Mouse (Mus musculus) heart, postnatal 0 days (tissue): Measurements from ENCODE around the gene Clec1a.

ENCODE experiments used
- CTCF ChIP-seq: IDR thresholded peaks from 2 replicates; pipeline ENCODE4 v1.5.1; 2016; ENCODE audit warnings: antibody characterized with exemption, control low read depth, low read depth
- EP300 ChIP-seq: IDR thresholded peaks from 2 replicates; pipeline ENCODE4 v1.6.1; 2016; ENCODE audit warnings: antibody characterized with exemption, low read depth

GRCm38 (mm10) chr6:129383466-129383865 is 68.3 kb downstream of the Clec1a start:
- TF ChIP-seq CTCF = no peak
- TF ChIP-seq EP300 = no peak
